In genomic region chr17:65755857-65756256, GRCm38 (mm10) we compare ENCODE assay signal across 22 mouse cellular contexts.
"Had no signal": no experiment of that assay in that cellular context is flagged by ENCODE, and none has a peak within 500 bp of the region (broad histone marks: within the 10 kb centered on the region; RNA-seq: fewer than 3 reads in every experiment).

No protein-coding gene starts in this region.

- H3K9ac ChIP-seq: liver, embryonic 14.5 days; lung, embryonic 14.5 days; midbrain, embryonic 12.5 days; neural tube, embryonic 13.5 days; neural tube, embryonic 15.5 days; stomach, embryonic 15.5 days had no signal

- H3K4me3 ChIP-seq: midbrain, embryonic 10.5 days; midbrain, embryonic 12.5 days; myocyte; neural tube, embryonic 13.5 days; neural tube, embryonic 15.5 days; stomach, embryonic 15.5 days had no signal

- H3K9me3 ChIP-seq: stomach, embryonic 15.5 days had no signal

- H3K36me3 ChIP-seq: stomach, embryonic 15.5 days had no signal

- H3K27ac ChIP-seq: liver, embryonic 14.5 days; midbrain, embryonic 10.5 days; midbrain, embryonic 12.5 days; neural tube, embryonic 13.5 days; neural tube, embryonic 15.5 days; stomach, embryonic 15.5 days; stomach, postnatal 0 days had no signal

- H3K4me2 ChIP-seq: lung, embryonic 14.5 days; midbrain, embryonic 12.5 days; neural tube, embryonic 13.5 days; neural tube, embryonic 15.5 days; stomach, embryonic 15.5 days had no signal

- H3K27me3 ChIP-seq: midbrain, embryonic 12.5 days; neural tube, embryonic 13.5 days; neural tube, embryonic 15.5 days; stomach, embryonic 15.5 days had no signal

- DNase-seq: lung, adult 18-20 months; lung, embryonic 14.5 days; lung, postnatal 10 days; lung, postnatal 4 days; midbrain, embryonic 14.5 days; retina, postnatal 1 day; right cerebral cortex, adult 18-20 months; right cerebral cortex, postnatal 25 days; right cerebral cortex, postnatal 4 days; spleen, adult 18-20 months; thymus, adult 2 months; thymus, postnatal 25 days; thymus, postnatal 4 days had no signal

- ATAC-seq: midbrain, embryonic 16.5 days had no signal

- H3K4me1 ChIP-seq: midbrain, embryonic 10.5 days; midbrain, embryonic 12.5 days; neural tube, embryonic 15.5 days; stomach, embryonic 15.5 days had no signal
